Mouse (Mus musculus): ENCODE measurements around the gene Stk38.
"Not testable (repeated sequence)": the region's sequence is repeated elsewhere in the genome, so short reads cannot be mapped to it uniquely, and the experiment has no call there.

Stk38 gene

GRCm38 (mm10) chr17:29035506-29035905, 27.7 kb upstream of the Stk38 start:
- DNase-seq = no peak

GRCm38 (mm10) chr17:29034264-29034663, 26.5 kb upstream of the Stk38 start:
- no peak for DNase-seq

GRCm38 (mm10) chr17:29033569-29034061, 25.8 kb upstream of the Stk38 start:
- DNase-seq = peak in 1 of 2 experiments; percentile 25

- peak; percentile 99 to 100 for DNase-seq
These were observed 24.7 kb upstream of the Stk38 start, which contains the start of gene Srsf3 for GRCm38 (mm10) chr17:29032274-29033069. TSS of gene Srsf3 (plus strand) at chr17:29032628.

- peak in 1 of 2 experiments; percentile 81 for DNase-seq
These were observed 24.0 kb upstream of the Stk38 start for GRCm38 (mm10) chr17:29031771-29032273.

- DNase-seq = not testable (repeated sequence)
These were observed 23.4 kb upstream of the Stk38 start for GRCm38 (mm10) chr17:29031085-29031711.

- no peak for DNase-seq
These were observed 22.7 kb upstream of the Stk38 start for GRCm38 (mm10) chr17:29030321-29031034.

GRCm38 (mm10) chr17:29026652-29027356, 19.0 kb upstream of the Stk38 start:
- DNase-seq = peak in 1 of 2 experiments; percentile 22

- DNase-seq = peak; percentile 64 to 74
These were observed 17.2 kb upstream of the Stk38 start for GRCm38 (mm10) chr17:29024896-29025565.

- no peak for DNase-seq
These were observed 16.5 kb upstream of the Stk38 start for GRCm38 (mm10) chr17:29024047-29024892.

- DNase-seq = no peak
These were observed 15.6 kb upstream of the Stk38 start for GRCm38 (mm10) chr17:29023346-29023745.

GRCm38 (mm10) chr17:29022230-29022819, 14.5 kb upstream of the Stk38 start:
- DNase-seq = peak; percentile 54 to 64

- peak in 1 of 2 experiments; percentile 30 for DNase-seq
These were observed 12.6 kb upstream of the Stk38 start for GRCm38 (mm10) chr17:29020444-29020843.

GRCm38 (mm10) chr17:29019391-29019790, 11.6 kb upstream of the Stk38 start:
- DNase-seq = no peak

- peak; percentile 55 for DNase-seq
These were observed 10.6 kb upstream of the Stk38 start for GRCm38 (mm10) chr17:29018292-29018984.

- DNase-seq = no peak
These were observed 8.9 kb upstream of the Stk38 start for GRCm38 (mm10) chr17:29016705-29017104.

GRCm38 (mm10) chr17:29015638-29016037, 7.8 kb upstream of the Stk38 start:
- DNase-seq = peak; percentile 53 to 66

GRCm38 (mm10) chr17:29014235-29014634, 6.4 kb upstream of the Stk38 start:
- peak; percentile 52 to 55 for DNase-seq

- DNase-seq = no peak
These were observed 1.4 kb upstream of the Stk38 start for GRCm38 (mm10) chr17:29009181-29009580.

GRCm38 (mm10) chr17:29008326-29008650, 493 bp upstream of the Stk38 start:
- no peak for DNase-seq

Measured in kidney, postnatal 4 days (tissue).